Mouse (Mus musculus) intestine, embryonic 15.5 days (tissue): ENCODE measurements around the gene Gfra1. TPM values are rescaled to one million over a fixed set of nuclear protein-coding genes. Genes with fewer than 3 reads are reported as not detected.

Source experiments
- ATAC-seq: fragments of 200-750 bp; cut with Nextera tagmentation; 2 replicates; pipeline ENCODE4 v1.8.0; 2017; ENCODE audit warnings: moderate TSS enrichment, moderate library complexity
- H3K27ac ChIP-seq: fragments of 300-500 bp; sonication (generic); 2 replicates; pipeline ENCODE4 v1.5.1; 2015; ENCODE audit warnings: mild to moderate bottlenecking, inconsistent platforms
- H3K27me3 ChIP-seq: fragments of 300-500 bp; sonication (generic); replicated peaks from 2 replicates; pipeline ENCODE4 v1.6.1; 2015; ENCODE audit warnings: inconsistent platforms
- H3K36me3 ChIP-seq: fragments of 300-500 bp; sonication (generic); 2 replicates; pipeline ENCODE4 v1.6.1; 2015; ENCODE audit warnings: inconsistent platforms
- H3K4me1 ChIP-seq: fragments of 300-500 bp; sonication (generic); replicated peaks from 2 replicates; pipeline ENCODE4 v1.6.1; 2015; ENCODE audit warnings: inconsistent platforms
- H3K4me2 ChIP-seq: fragments of 300-500 bp; sonication (generic); replicated peaks from 2 replicates; pipeline ENCODE4 v1.6.1; 2015; ENCODE audit warnings: mild to moderate bottlenecking, inconsistent platforms
- H3K4me3 ChIP-seq: fragments of 300-500 bp; sonication (generic); replicated peaks from 2 replicates; pipeline ENCODE4 v1.5.1; 2015; ENCODE audit warnings: inconsistent platforms
- H3K9ac ChIP-seq: fragments of 300-500 bp; sonication (generic); 2 replicates; pipeline ENCODE4 v1.6.1; 2015; ENCODE audit warnings: inconsistent platforms
- H3K9me3 ChIP-seq: fragments of 300-500 bp; sonication (generic); 2 replicates; pipeline ENCODE4 v1.6.1; 2016; ENCODE audit warnings: inconsistent platforms
- WGBS: fragments of 180-500 bp; shearing (Covaris S2); methylation state at CpG from one replicate; pipeline ENCODE4 v1.1.7; 2015; 5-methylcytosine and 5-hydroxymethylcytosine counted together
- polyA plus RNA-seq: library from polyadenylated mRNA; unstranded; fragments of >200 nt; fragmentation: Nextera tagmentation; extraction: Ambion mirVana; gene quantifications from 2 replicates; pipeline ENCODE4 v1.2.1, GENCODE M21; 2015

Gene Gfra1
- polyA plus RNA-seq, 1 experiment from 2014 or later = 22.3 TPM

DNA sequence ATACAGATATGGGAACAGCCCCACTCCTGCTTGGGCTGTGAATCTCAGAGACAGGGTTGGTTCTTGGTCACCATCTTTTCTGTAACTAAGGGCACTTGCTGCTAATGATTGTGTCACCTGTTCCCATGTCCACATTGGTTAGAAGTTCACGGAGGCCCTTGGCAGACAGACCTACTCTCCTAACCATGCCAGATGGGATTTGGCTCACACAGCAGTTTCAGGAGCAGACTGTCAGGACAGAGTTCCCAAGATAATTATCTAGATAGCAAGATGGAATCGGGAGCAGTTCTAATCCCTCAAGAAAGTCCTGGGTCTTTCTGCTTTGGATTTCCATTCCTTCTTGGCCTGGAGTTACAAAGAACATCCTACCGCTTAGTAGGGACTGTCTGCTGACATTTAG lies 199.2 kb downstream of the Gfra1 start:
- 87% methylated on average over 3 of the region's 3 CpGs for WGBS
- Histone ChIP-seq H3K4me3 (no peak overlapping the region), H3K4me2 (no peak overlapping the region), H3K27me3 (no peaks in the 10 kb centered on the region), H3K4me1 (no peaks in the 10 kb centered on the region), H3K9me3 (no peaks in the 10 kb centered on the region), H3K36me3 (no peaks in the 10 kb centered on the region), H3K9ac (no peak overlapping the region), H3K27ac (no peak overlapping the region)
- ATAC-seq = no peak

DNA sequence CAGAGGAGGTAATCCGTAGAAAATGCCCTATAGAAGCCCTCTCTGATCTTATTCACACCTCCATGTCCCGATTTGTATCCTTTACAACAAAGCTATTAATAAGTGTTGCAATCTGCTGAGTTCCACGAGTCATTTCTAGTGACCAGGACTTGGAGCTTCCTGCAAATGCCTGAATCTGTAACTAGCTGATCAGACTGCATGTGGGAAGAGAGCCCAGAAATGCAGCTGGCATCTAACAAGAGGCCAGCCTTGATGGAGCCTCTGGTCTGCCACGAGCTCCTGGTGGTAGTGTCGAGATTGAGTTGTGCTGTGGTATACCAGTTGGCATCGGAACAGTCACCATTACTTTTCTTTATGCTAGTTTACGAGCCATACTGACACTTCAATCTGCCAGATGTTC lies 200.3 kb downstream of the Gfra1 start:
- ATAC-seq = no peak
- Histone ChIP-seq H3K4me3 (no peak overlapping the region), H3K36me3 (no peaks in the 10 kb centered on the region), H3K9ac (no peak overlapping the region), H3K4me2 (no peak overlapping the region), H3K27me3 (no peaks in the 10 kb centered on the region), H3K4me1 (no peaks in the 10 kb centered on the region), H3K9me3 (no peaks in the 10 kb centered on the region), H3K27ac (no peak overlapping the region)
- 77% methylated on average over 7 of the region's 7 CpGs for WGBS

DNA sequence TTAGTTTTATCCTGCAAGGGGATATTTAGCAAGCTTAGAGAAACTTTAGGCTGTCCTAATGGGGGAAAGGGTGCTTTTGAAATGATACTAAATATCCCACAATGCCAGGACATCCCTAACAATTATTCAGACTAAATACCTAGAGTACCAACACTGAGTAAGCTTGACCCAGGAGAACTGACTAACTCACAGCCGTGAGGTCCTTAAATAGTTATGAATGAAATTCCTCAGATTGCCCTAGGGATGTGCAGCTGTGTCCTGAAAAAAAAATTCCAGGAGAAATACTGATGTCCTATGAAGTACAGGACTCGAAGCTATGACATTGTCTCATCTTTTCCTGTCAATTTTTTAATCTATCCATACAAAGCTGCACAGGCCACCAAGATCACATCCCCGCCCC lies 201.5 kb downstream of the Gfra1 start:
- Histone ChIP-seq H3K4me3 (no peak overlapping the region), H3K36me3 (no peaks in the 10 kb centered on the region), H3K4me1 (no peaks in the 10 kb centered on the region), H3K4me2 (no peak overlapping the region), H3K27ac (no peak overlapping the region), H3K27me3 (no peaks in the 10 kb centered on the region), H3K9me3 (no peaks in the 10 kb centered on the region), H3K9ac (no peak overlapping the region)
- 71% methylated on average over 3 of the region's 3 CpGs for WGBS
- no peak for ATAC-seq

DNA sequence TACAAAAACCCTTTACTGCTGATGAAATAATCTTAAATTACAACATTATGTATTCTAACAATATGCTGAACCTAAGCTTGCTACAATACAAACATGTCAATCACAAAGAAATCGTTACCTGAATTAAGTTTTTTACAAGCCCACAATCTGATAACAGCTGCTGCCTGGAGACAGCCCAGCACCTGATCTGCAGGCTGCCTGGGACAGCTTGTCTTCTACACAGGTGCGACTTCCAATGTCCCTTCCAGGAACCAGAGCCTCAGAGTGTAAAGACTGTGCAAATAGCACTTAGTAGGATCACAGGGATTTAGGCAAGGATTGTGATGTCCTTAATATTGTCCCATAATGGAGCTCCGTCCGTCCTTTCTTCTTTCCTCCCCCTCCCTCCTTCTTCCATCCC lies 204.0 kb downstream of the Gfra1 start:
- WGBS = 69% methylated on average over 4 of the region's 4 CpGs
- H3K27ac ChIP-seq = no peak overlapping the region
- H3K9ac ChIP-seq = no peak overlapping the region
- no peaks in the 10 kb centered on the region for H3K4me1 ChIP-seq
- H3K4me3 ChIP-seq = no peak overlapping the region
- no peak overlapping the region for H3K4me2 ChIP-seq
- H3K27me3 ChIP-seq = no peaks in the 10 kb centered on the region
- H3K36me3 ChIP-seq = no peaks in the 10 kb centered on the region
- no peaks in the 10 kb centered on the region for H3K9me3 ChIP-seq
- ATAC-seq = peak; percentile 59

DNA sequence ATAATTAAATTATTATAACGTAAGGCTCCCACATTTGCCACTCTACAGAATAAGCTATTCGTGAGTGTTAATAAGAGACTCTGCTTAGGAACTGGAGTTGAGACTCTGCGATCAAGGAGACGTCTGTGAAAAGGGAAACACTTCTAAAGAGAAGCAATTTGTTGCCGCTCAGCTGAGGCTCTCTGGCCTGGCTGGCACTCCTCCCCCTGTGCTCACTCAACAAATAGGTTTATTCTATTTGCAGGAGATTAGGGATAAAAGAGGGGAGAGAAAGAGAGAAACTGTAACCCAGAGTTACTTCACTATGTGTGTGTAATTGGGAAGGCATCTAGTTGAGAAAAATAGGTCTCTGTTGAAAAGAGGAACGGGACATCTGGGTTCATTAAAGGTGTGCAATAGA lies 204.6 kb downstream of the Gfra1 start:
- H3K9ac ChIP-seq = no peak overlapping the region

DNA sequence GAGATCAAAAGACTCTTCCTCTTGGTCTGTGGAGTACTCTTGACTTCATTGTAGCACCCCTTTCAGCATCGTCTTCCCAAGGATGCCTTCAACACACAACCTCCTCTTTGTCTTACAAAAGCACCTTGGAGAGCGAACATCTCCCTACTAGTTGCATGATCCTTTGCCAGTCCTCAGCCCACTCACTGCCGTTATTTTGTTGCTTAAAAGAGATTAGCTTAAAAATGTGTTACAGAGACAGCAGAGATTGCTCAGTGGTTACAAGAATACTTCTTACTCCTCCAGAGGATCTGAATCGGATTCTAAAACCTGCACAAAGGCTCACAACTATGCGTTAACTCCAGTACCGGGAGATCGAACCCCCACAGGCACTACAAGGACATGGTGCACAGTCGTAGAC lies 205.5 kb downstream of the Gfra1 start:
- no peak for ATAC-seq
- Histone ChIP-seq H3K4me2 (no peak overlapping the region), H3K36me3 (no peaks in the 10 kb centered on the region), H3K9ac (no peak overlapping the region), H3K4me1 (no peaks in the 10 kb centered on the region), H3K9me3 (no peaks in the 10 kb centered on the region), H3K27ac (no peak overlapping the region), H3K4me3 (no peak overlapping the region), H3K27me3 (no peaks in the 10 kb centered on the region)
- WGBS = 92% methylated on average over 8 of the region's 8 CpGs

More for the DNA sequence above, 204.6 kb downstream of the Gfra1 start:
- no peaks in the 10 kb centered on the region for H3K4me1 ChIP-seq
- no peak overlapping the region for H3K4me2 ChIP-seq
- no peaks in the 10 kb centered on the region for H3K27me3 ChIP-seq
- H3K36me3 ChIP-seq = no peaks in the 10 kb centered on the region
- WGBS = 56% methylated on average over 6 of the region's 6 CpGs
- ATAC-seq = no peak
- no peaks in the 10 kb centered on the region for H3K9me3 ChIP-seq
- no peak overlapping the region for H3K4me3 ChIP-seq
- no peak overlapping the region for H3K27ac ChIP-seq

DNA sequence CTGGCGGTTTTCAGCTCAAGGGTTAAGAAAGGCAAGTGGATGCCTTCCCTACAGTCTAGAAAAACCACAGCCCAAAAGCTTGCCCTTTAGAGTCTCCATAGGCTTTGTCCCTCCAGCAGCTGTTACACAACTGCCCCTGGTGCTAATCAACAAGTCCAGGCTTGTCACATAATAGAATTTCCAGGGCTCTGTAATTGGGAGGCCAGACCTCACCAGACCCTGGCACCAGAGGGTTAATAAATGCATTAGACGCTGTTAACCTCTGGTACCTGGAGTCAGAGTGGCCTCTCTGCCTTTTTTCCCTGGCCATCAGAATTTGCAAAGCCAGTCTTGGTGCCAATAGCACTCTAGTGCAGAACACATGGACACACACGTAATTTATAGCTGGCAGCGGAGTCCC lies 211.6 kb downstream of the Gfra1 start:
- Histone ChIP-seq H3K4me3 (no peak overlapping the region), H3K9ac (no peak overlapping the region), H3K4me2 (peak overlapping the region; percentile 7), H3K4me1 (peaks cover 4% of the 10 kb centered on the region; the same call in 1 of the 2 replicates), H3K27ac (peak overlapping the region; percentile 33; the same call in 1 of the 2 replicates), H3K9me3 (no peaks in the 10 kb centered on the region), H3K36me3 (no peaks in the 10 kb centered on the region), H3K27me3 (no peaks in the 10 kb centered on the region)
- 43% methylated on average over 4 of the region's 4 CpGs for WGBS
- ATAC-seq = peak; percentile 52

DNA sequence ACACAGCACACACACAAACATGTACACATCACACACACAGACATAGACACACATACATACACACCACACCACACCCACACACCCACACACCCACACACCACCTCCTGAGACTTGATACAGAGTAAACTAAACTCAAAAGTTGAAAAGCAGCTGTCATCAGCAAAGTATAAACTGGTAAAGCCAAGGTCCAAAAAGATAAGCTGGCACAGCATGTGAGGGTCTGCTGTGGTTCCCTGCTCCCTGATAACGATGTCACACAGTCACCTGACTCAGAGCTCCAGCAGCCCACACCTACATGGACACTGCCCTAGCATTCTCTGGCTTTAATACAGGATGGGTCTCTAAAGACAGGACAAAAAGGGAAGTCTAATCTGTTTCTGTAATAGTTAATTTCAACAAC lies 212.1 kb downstream of the Gfra1 start:
- H3K27me3 ChIP-seq = no peaks in the 10 kb centered on the region
- H3K36me3 ChIP-seq = no peaks in the 10 kb centered on the region
- H3K27ac ChIP-seq = no peak overlapping the region
- ATAC-seq = peak; percentile 92
- H3K9ac ChIP-seq = no peak overlapping the region
- 36% methylated on average over 1 of the region's 1 CpGs for WGBS
- H3K4me1 ChIP-seq = peaks cover 4% of the 10 kb centered on the region; the same call in 1 of the 2 replicates
- no peak overlapping the region for H3K4me3 ChIP-seq
- no peaks in the 10 kb centered on the region for H3K9me3 ChIP-seq
- no peak overlapping the region for H3K4me2 ChIP-seq

DNA sequence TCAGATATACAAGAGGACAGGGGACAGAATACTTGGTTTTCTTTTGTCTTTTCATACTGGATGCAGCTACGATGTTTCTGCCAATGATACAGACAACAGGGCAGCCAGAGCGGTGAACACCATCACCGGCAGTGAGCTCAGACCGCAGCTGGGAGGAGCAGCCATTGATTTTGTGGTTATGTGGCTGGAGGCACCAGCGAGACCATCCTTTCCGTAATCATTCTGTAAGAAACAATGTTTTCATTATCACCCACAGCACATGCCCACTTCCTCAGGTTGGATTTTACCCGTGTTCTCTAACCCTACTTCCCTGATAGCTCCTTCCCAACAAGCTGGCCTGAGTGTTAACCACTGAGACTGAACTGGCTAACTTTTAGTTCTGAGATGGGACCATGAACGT lies 217.4 kb downstream of the Gfra1 start:
- Histone ChIP-seq H3K4me3 (no peak overlapping the region), H3K27ac (no peak overlapping the region), H3K9ac (no peak overlapping the region), H3K4me1 (no peaks in the 10 kb centered on the region), H3K27me3 (peaks cover 4% of the 10 kb centered on the region; the same call in 1 of the 2 replicates), H3K36me3 (no peaks in the 10 kb centered on the region), H3K9me3 (no peaks in the 10 kb centered on the region), H3K4me2 (no peak overlapping the region)
- no peak for ATAC-seq
- WGBS = 73% methylated on average over 8 of the region's 8 CpGs

DNA sequence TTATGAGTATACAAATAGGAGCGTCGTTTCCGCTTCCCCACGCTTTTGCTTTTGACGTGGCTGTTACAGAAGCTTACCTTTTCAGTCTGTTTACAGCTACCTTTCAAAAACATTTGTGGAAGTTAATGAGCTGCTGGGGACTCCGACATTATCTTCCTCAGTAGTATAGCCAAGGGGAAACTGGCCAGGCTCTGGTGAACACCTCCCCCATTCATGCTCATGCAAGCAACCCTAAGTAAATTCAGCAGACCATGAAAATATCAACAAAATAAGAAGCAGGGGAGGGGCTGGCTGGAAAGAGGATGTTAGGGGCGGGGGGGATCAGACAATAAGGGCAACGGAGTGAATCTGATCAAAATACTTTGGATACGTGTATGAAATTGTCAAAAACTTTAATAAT lies 228.0 kb downstream of the Gfra1 start:
- no peak for ATAC-seq
- WGBS = 61% methylated on average over 9 of the region's 9 CpGs
- Histone ChIP-seq H3K27me3 (no peaks in the 10 kb centered on the region), H3K36me3 (no peaks in the 10 kb centered on the region), H3K9ac (no peak overlapping the region), H3K4me1 (no peaks in the 10 kb centered on the region), H3K4me3 (no peak overlapping the region), H3K9me3 (no peaks in the 10 kb centered on the region), H3K27ac (no peak overlapping the region), H3K4me2 (no peak overlapping the region; the same call in 1 of the 2 replicates)

DNA sequence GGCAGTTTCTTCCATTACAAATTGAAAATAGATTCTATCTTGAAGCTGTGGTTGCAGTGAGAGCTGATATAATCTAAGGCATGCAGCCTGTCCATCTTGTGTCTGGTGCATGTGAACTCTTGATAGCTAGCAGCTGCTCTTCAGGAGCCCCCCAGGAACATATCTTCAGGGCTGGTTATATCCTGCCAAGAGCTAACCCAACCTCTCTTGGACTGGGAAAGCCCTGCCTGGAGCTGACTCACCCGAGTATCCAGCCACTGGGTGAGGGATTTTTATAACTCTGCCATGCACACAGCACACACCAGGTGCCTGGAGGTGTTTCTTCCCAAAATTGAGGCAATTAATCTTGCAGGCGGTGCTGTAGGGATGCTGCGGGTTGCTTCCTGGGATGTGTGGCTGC lies 228.8 kb downstream of the Gfra1 start:
- WGBS = 36% methylated on average over 3 of the region's 3 CpGs
- H3K9me3 ChIP-seq = no peaks in the 10 kb centered on the region
- ATAC-seq = no peak
- no peak overlapping the region for H3K4me3 ChIP-seq
- no peak overlapping the region for H3K4me2 ChIP-seq
- no peaks in the 10 kb centered on the region for H3K36me3 ChIP-seq
- no peaks in the 10 kb centered on the region for H3K27me3 ChIP-seq
- no peak overlapping the region for H3K9ac ChIP-seq
- H3K4me1 ChIP-seq = no peaks in the 10 kb centered on the region
- H3K27ac ChIP-seq = no peak overlapping the region

DNA sequence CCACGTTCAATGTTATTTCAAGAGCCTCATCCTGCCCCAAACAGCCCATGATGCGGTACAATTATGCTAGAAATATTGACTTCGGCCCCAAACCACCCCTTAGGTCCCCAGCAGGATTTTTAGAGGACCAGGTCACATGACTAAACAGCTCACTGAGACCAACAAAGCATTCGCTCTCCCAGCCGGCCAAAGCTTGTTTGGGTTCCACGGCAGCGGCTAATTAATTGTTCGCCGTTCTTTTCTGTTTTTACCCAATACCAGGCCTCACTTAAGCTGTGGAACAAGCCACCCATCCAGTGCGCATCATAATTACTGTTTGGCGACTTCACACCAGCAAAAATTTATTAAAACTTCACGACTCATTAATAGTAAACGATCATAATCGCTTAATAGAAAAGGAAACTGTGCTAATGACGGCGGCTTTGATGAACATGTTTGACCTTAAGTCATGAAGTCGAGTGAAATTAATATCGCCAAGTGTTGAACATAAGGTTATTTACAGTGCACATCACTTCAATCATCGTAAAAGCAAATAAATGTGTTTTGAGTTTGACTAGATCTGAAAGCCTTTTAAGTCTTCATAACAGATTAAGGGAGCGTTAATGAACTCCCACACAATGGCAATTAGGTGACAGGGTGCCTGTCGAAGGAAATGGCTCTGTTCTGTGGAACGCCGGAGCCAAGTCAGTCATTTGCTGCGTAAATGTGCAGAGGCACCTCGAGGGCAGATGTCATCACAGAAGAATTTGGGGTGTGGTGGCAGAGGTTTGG lies 235.5 kb downstream of the Gfra1 start:
- no peak overlapping the region for H3K4me3 ChIP-seq
- no peaks in the 10 kb centered on the region for H3K36me3 ChIP-seq
- no peak overlapping the region for H3K27ac ChIP-seq
- WGBS = 71% methylated on average over 25 of the region's 25 CpGs
- ATAC-seq = no peak
- H3K4me1 ChIP-seq = no peaks in the 10 kb centered on the region
- H3K4me2 ChIP-seq = no peak overlapping the region
- no peaks in the 10 kb centered on the region for H3K27me3 ChIP-seq
- H3K9me3 ChIP-seq = no peaks in the 10 kb centered on the region
- H3K9ac ChIP-seq = no peak overlapping the region

DNA sequence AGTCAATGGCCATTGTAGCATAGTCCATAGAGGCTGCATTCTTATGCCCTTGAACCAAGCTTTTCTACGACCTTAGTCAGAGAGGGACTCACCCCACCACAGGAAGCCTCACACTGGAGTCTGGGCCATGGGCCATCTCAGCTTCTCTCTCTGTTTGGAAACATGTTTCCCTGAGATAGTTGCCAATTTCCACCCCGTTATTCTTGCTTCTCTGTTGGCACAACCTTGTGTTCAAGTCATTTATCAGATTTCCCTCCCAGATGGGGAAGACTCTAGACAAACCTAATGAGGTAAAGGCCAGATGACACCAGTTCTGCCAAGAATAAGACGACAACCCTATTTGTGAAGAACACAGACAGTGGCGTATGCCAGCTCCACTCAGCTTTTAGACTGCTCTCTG lies 238.1 kb downstream of the Gfra1 start:
- H3K36me3 ChIP-seq = no peaks in the 10 kb centered on the region
- WGBS = 81% methylated on average over 4 of the region's 4 CpGs

More for the DNA sequence above, 238.1 kb downstream of the Gfra1 start:
- Histone ChIP-seq H3K4me1 (no peaks in the 10 kb centered on the region), H3K27ac (no peak overlapping the region), H3K4me3 (no peak overlapping the region), H3K9ac (no peak overlapping the region), H3K27me3 (no peaks in the 10 kb centered on the region), H3K9me3 (no peaks in the 10 kb centered on the region), H3K4me2 (no peak overlapping the region)
- ATAC-seq = no peak
